Mouse (Mus musculus): ENCODE data around the gene Asb5. TPM values are rescaled to one million over a fixed set of nuclear protein-coding genes. Genes with fewer than 3 reads are reported as not detected.
"Not testable (repeated sequence)": the region's sequence is repeated elsewhere in the genome, so short reads cannot be mapped to it uniquely, and the experiment has no call there.

Gene Asb5
- polyA plus RNA-seq, 1 experiment from 2014 or later, result 6.8 TPM

DNA sequence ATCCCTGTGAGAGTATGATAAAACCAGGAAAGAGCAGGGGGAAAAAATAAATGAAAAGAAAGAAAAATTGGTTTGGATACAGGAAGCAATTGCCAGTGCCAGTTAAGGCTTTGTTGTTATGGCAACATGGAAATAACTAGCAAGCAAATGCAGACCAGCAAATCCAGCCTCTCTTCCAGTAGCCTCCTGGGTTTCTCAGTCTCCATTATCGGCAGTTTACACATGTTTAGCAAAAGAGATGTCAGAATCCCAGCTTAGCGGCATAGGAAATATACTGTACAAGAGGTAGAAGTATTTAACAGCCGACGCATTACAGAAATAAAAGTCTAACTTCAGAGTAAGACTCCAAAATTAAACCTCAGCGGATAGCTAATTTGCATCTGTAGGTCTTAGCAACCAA is 65.3 kb downstream of the Asb5 start:
- whole genome bisulfite sequencing (ENCODE audit: insufficient replicate concordance), result 81% methylated on average over 5 of the region's 5 CpGs
- Histone ChIP-seq H3K9me3 (replicated peaks; ENCODE audit: control insufficient read depth, low read length) (no peaks in the 10 kb centered on the region), H3K27me3 (ENCODE audit: control insufficient read depth, insufficient read depth, low read length) (no peaks in the 10 kb centered on the region), H3K27ac (ENCODE audit: low read depth, low read length) (no peak overlapping the region), H3K9ac (ENCODE audit: low read depth, low read length) (no peak overlapping the region), H3K4me3 (ENCODE audit: low read depth, low read length) (no peak overlapping the region), H3K4me1 (ENCODE audit: control insufficient read depth, insufficient read depth, low read length) (no peaks in the 10 kb centered on the region), H3K36me3 (ENCODE audit: control insufficient read depth, insufficient read depth, low read length) (no peaks in the 10 kb centered on the region), H3K4me2 (no peak overlapping the region)
- no peak for ATAC-seq (replicated peaks; ENCODE audit: insufficient number of reproducible peaks, low FRiP score, low TSS enrichment)

DNA sequence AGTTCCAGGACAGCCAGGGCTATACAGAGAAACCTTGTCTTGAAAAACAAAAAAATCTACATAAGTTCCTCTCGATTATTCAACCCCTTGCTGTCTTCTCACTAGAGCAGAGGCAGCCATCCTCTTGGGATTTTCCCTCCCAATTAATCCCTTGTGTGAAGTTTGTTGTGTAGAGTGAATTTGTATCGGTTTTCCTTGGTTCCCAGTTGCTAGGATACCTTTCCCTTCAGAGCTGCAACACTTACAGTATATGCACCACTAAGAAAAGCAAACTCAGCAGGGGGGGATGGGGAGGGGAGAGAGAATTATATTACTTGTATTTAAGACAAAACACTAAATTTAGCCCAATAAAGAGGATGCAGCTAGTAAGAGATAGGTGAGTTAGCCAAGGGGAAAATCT is 66.7 kb downstream of the Asb5 start:
- Histone ChIP-seq H3K4me3 (ENCODE audit: low read depth, low read length) (no peak overlapping the region), H3K9me3 (replicated peaks; ENCODE audit: control insufficient read depth, low read length) (no peaks in the 10 kb centered on the region), H3K9ac (ENCODE audit: low read depth, low read length) (no peak overlapping the region), H3K27me3 (ENCODE audit: control insufficient read depth, insufficient read depth, low read length) (no peaks in the 10 kb centered on the region), H3K4me2 (no peak overlapping the region), H3K27ac (ENCODE audit: low read depth, low read length) (no peak overlapping the region), H3K36me3 (ENCODE audit: control insufficient read depth, insufficient read depth, low read length) (no peaks in the 10 kb centered on the region), H3K4me1 (ENCODE audit: control insufficient read depth, insufficient read depth, low read length) (no peaks in the 10 kb centered on the region)
- no peak for ATAC-seq (replicated peaks; ENCODE audit: insufficient number of reproducible peaks, low FRiP score, low TSS enrichment)
- 75% methylated on average over 2 of the region's 2 CpGs for WGBS (ENCODE audit: insufficient replicate concordance)

DNA sequence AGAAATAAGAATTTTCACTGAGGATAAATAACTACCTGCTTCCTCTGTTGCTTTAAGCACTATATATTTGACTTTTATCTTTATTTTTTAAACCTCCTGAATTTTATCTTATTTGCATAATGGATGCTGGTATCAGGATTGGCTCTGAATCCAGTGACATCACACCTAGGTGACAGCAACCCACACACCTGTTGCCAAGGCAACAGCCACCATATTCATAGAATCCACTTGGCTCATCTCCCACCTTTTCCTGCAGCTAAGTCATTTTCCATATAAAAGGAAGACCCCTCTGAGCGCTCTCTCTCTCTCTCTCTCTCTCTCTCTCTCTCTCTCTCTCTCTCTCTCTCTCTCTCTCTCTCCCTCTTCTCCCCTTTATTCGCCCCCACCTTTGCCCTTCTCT is 67.6 kb downstream of the Asb5 start:
- H3K4me1 ChIP-seq (ENCODE audit: control insufficient read depth, insufficient read depth, low read length), result no peaks in the 10 kb centered on the region
- no peaks in the 10 kb centered on the region for H3K27me3 ChIP-seq (ENCODE audit: control insufficient read depth, insufficient read depth, low read length)
- H3K36me3 ChIP-seq (ENCODE audit: control insufficient read depth, insufficient read depth, low read length), result no peaks in the 10 kb centered on the region
- WGBS (ENCODE audit: insufficient replicate concordance), result 93% methylated on average over 2 of the region's 2 CpGs
- H3K4me2 ChIP-seq, result no peak overlapping the region
- ATAC-seq (replicated peaks; ENCODE audit: insufficient number of reproducible peaks, low FRiP score, low TSS enrichment), result no peak
- H3K9ac ChIP-seq (ENCODE audit: low read depth, low read length), result no peak overlapping the region
- H3K9me3 ChIP-seq (replicated peaks; ENCODE audit: control insufficient read depth, low read length), result no peaks in the 10 kb centered on the region
- no peak overlapping the region for H3K4me3 ChIP-seq (ENCODE audit: low read depth, low read length)
- no peak overlapping the region for H3K27ac ChIP-seq (ENCODE audit: low read depth, low read length)

- no peak overlapping the region for H3K4me3 ChIP-seq (ENCODE audit: low read depth, low read length)
- H3K27ac ChIP-seq (ENCODE audit: low read depth, low read length), result no peak overlapping the region
- H3K36me3 ChIP-seq (ENCODE audit: control insufficient read depth, insufficient read depth, low read length), result no peaks in the 10 kb centered on the region
- H3K4me1 ChIP-seq (ENCODE audit: control insufficient read depth, insufficient read depth, low read length), result no peaks in the 10 kb centered on the region
- 87% methylated on average over 2 of the region's 2 CpGs for WGBS (ENCODE audit: insufficient replicate concordance)
- H3K4me2 ChIP-seq, result no peak overlapping the region
- no peaks in the 10 kb centered on the region for H3K27me3 ChIP-seq (ENCODE audit: control insufficient read depth, insufficient read depth, low read length)
- H3K9me3 ChIP-seq (replicated peaks; ENCODE audit: control insufficient read depth, low read length), result no peaks in the 10 kb centered on the region
- ATAC-seq (replicated peaks; ENCODE audit: insufficient number of reproducible peaks, low FRiP score, low TSS enrichment), result no peak
- H3K9ac ChIP-seq (ENCODE audit: low read depth, low read length), result no peak overlapping the region
These were observed 68.0 kb downstream of the Asb5 start for GRCm38 (mm10) chr8:54597386-54597785.

DNA sequence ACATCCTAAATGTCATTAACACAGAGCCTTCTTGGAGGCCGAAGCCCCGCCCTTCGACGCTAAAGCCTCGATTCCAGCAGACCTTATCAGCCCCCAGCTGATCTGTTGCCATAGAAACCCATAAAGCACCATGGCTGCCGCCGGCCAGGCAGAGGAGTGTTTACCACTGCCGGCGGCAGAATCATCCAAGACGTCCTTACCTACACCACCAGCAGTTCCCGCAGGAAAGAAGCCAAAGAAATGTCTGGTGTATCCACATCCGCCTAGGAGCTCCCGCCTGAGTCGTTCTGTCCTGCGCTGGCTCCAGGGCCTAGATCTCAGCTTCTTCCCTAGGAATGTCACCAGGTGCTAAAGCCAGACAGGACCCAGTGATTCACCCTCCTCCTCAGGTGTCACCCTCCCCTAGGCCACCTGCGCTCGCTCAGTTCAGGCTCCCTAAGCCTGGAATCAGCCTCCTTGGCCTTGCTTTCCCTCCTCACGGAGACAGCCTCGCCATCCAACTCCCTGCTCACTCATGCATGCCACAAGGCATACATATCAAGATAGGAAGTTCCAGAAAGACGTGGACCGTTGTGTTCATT is 71.4 kb downstream of the Asb5 start, which contains the start of gene Spata4:
Gene Spata4 (plus strand): TSS at position 111 of the 581 bp plus-strand sequence.
- H3K4me3 ChIP-seq (ENCODE audit: low read depth, low read length), result peak within 1 kb of the TSS; percentile 37
- no peaks in the 10 kb centered on the region for H3K4me1 ChIP-seq (ENCODE audit: control insufficient read depth, insufficient read depth, low read length)
- no peaks in the 10 kb centered on the region for H3K36me3 ChIP-seq (ENCODE audit: control insufficient read depth, insufficient read depth, low read length)
- no peaks in the 10 kb centered on the region for H3K9me3 ChIP-seq (replicated peaks; ENCODE audit: control insufficient read depth, low read length)
- peak; percentile 68 for ATAC-seq (replicated peaks; ENCODE audit: insufficient number of reproducible peaks, low FRiP score, low TSS enrichment)
- H3K4me2 ChIP-seq, result peak within 1 kb of the TSS; percentile 62
- WGBS (ENCODE audit: insufficient replicate concordance), result 6% methylated on average over 21 of the region's 21 CpGs
- H3K27me3 ChIP-seq (ENCODE audit: control insufficient read depth, insufficient read depth, low read length), result no peaks in the 10 kb centered on the region
- peak within 1 kb of the TSS; percentile 12; the same call in 1 of the 2 replicates for H3K9ac ChIP-seq (ENCODE audit: low read depth, low read length)
- no peak within 1 kb of the TSS for H3K27ac ChIP-seq (ENCODE audit: low read depth, low read length)

DNA sequence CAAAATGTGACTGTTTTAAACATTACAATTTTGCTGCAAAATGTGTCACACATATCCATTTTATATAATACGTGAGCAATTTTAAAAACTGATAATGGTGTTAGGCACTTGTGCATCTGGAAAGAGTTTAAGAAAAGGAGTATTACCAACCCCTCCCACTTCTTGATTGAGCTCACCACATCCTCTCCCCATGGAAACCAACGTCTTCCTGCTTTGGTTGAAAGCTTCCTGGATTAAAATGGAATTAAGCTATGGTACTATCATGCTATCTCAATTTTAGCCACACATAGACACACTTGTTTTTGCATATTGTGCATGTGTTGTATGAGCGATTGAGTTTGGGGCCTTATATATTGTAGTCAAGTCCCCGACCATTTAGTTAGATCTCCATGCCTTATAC is 74.1 kb downstream of the Asb5 start:
- WGBS (ENCODE audit: insufficient replicate concordance), result 73% methylated on average over 4 of the region's 4 CpGs

GRCm38 (mm10) chr8:54609336-54609735 is 80.0 kb downstream of the Asb5 start:
- no peak overlapping the region for H3K4me2 ChIP-seq
- no peaks in the 10 kb centered on the region for H3K4me1 ChIP-seq (ENCODE audit: control insufficient read depth, insufficient read depth, low read length)
- no peaks in the 10 kb centered on the region for H3K9me3 ChIP-seq (replicated peaks; ENCODE audit: control insufficient read depth, low read length)
- H3K4me3 ChIP-seq (ENCODE audit: low read depth, low read length), result no peak overlapping the region
- no peak overlapping the region for H3K9ac ChIP-seq (ENCODE audit: low read depth, low read length)
- WGBS (ENCODE audit: insufficient replicate concordance), result 52% methylated on average over 2 of the region's 2 CpGs
- no peaks in the 10 kb centered on the region for H3K36me3 ChIP-seq (ENCODE audit: control insufficient read depth, insufficient read depth, low read length)
- no peak overlapping the region for H3K27ac ChIP-seq (ENCODE audit: low read depth, low read length)
- no peak; the same call in 1 of the 2 replicates for ATAC-seq (replicated peaks; ENCODE audit: insufficient number of reproducible peaks, low FRiP score, low TSS enrichment)
- no peaks in the 10 kb centered on the region for H3K27me3 ChIP-seq (ENCODE audit: control insufficient read depth, insufficient read depth, low read length)

More for the DNA sequence above, 74.1 kb downstream of the Asb5 start:
- H3K36me3 ChIP-seq (ENCODE audit: control insufficient read depth, insufficient read depth, low read length), result no peaks in the 10 kb centered on the region
- no peak overlapping the region for H3K4me3 ChIP-seq (ENCODE audit: low read depth, low read length)
- H3K4me1 ChIP-seq (ENCODE audit: control insufficient read depth, insufficient read depth, low read length), result no peaks in the 10 kb centered on the region
- H3K27ac ChIP-seq (ENCODE audit: low read depth, low read length), result no peak overlapping the region
- H3K27me3 ChIP-seq (ENCODE audit: control insufficient read depth, insufficient read depth, low read length), result no peaks in the 10 kb centered on the region
- H3K9me3 ChIP-seq (replicated peaks; ENCODE audit: control insufficient read depth, low read length), result no peaks in the 10 kb centered on the region
- no peak overlapping the region for H3K9ac ChIP-seq (ENCODE audit: low read depth, low read length)
- no peak for ATAC-seq (replicated peaks; ENCODE audit: insufficient number of reproducible peaks, low FRiP score, low TSS enrichment)
- H3K4me2 ChIP-seq, result no peak overlapping the region

GRCm38 (mm10) chr8:54610238-54610637 is 80.9 kb downstream of the Asb5 start:
- no peaks in the 10 kb centered on the region for H3K9me3 ChIP-seq (replicated peaks; ENCODE audit: control insufficient read depth, low read length)
- no peaks in the 10 kb centered on the region for H3K27me3 ChIP-seq (ENCODE audit: control insufficient read depth, insufficient read depth, low read length)
- H3K27ac ChIP-seq (ENCODE audit: low read depth, low read length), result no peak overlapping the region
- H3K4me1 ChIP-seq (ENCODE audit: control insufficient read depth, insufficient read depth, low read length), result no peaks in the 10 kb centered on the region
- WGBS (ENCODE audit: insufficient replicate concordance), result 66% methylated on average over 4 of the region's 4 CpGs
- H3K4me2 ChIP-seq, result no peak overlapping the region
- H3K36me3 ChIP-seq (ENCODE audit: control insufficient read depth, insufficient read depth, low read length), result no peaks in the 10 kb centered on the region
- ATAC-seq (replicated peaks; ENCODE audit: insufficient number of reproducible peaks, low FRiP score, low TSS enrichment), result no peak
- H3K4me3 ChIP-seq (ENCODE audit: low read depth, low read length), result no peak overlapping the region
- no peak overlapping the region for H3K9ac ChIP-seq (ENCODE audit: low read depth, low read length)

DNA sequence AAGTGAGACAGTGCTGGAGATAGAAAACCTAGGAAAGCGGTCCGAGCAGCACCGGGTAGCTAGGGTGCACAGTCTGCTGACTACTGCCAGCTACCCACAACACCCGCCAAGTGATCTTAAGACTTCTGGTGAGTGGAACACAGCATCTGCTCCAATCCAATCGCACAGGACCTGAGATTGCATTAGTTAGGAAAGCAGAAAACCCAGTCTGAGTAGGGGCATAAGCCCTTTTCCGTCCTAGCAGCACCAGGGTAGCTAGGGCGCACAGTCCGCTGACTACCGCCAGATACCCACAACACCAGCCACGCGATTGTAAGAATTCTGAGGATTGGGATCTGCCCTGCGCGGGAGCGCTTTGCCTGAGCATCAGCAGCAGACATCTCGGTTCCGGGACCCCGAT is 87.3 kb downstream of the Asb5 start:
- not testable (repeated sequence) for H3K27ac ChIP-seq (ENCODE audit: low read depth, low read length); H3K9ac ChIP-seq (ENCODE audit: low read depth, low read length); H3K4me3 ChIP-seq (ENCODE audit: low read depth, low read length); ATAC-seq (replicated peaks; ENCODE audit: insufficient number of reproducible peaks, low FRiP score, low TSS enrichment); H3K36me3 ChIP-seq (ENCODE audit: control insufficient read depth, insufficient read depth, low read length); H3K4me2 ChIP-seq; H3K9me3 ChIP-seq (replicated peaks; ENCODE audit: control insufficient read depth, low read length); H3K4me1 ChIP-seq (ENCODE audit: control insufficient read depth, insufficient read depth, low read length); H3K27me3 ChIP-seq (ENCODE audit: control insufficient read depth, insufficient read depth, low read length)
- 67% methylated on average over 17 of the region's 17 CpGs for WGBS (ENCODE audit: insufficient replicate concordance)
